Mouse (Mus musculus): ENCODE data around the gene Gm813. TPM values are rescaled to one million over a fixed set of nuclear protein-coding genes. Genes with fewer than 3 reads are reported as not detected.
"Not testable (repeated sequence)": the region's sequence is repeated elsewhere in the genome, so short reads cannot be mapped to it uniquely, and the experiment has no call there.

Gm813 gene
- not detected for total RNA-seq (2021)

GRCm38 (mm10) chr16:58616878-58617277 lies at the start of gene Gm813:
TSS of gene Gm813 (minus strand) at chr16:58616978.
- no peak for DNase-seq
- intact Hi-C loops (cut with DNase I) = no loop called here

GRCm38 (mm10) chr16:58665137-58665536 lies 48.4 kb upstream of the Gm813 start:
- not testable (repeated sequence) for DNase-seq
- intact Hi-C loops (cut with DNase I) = loop anchor here (10.0 kb wide), 1 partner anchor 1030 kb away; no protein-coding TSS in a partner anchor

- no peak for DNase-seq
- intact Hi-C loops (cut with DNase I) = loop anchor here (5.0 to 10.0 kb wide), 4 partner anchors 37 to 1029 kb away; no protein-coding TSS in a partner anchor
Observed at GRCm38 (mm10) chr16:58663816-58664215, 47.0 kb upstream of the Gm813 start.

- DNase-seq = no peak
- intact Hi-C loops (cut with DNase I) = loop anchor here (5.0 to 10.0 kb wide), 4 partner anchors 36 to 1028 kb away; no protein-coding TSS in a partner anchor
Observed at GRCm38 (mm10) chr16:58663021-58663420, 46.2 kb upstream of the Gm813 start.

- intact Hi-C loops (cut with DNase I) = loop anchor here (5.0 to 10.0 kb wide), 4 partner anchors 35 to 1028 kb away; no protein-coding TSS in a partner anchor
- DNase-seq = no peak
Observed at GRCm38 (mm10) chr16:58662287-58662791, 45.6 kb upstream of the Gm813 start.

GRCm38 (mm10) chr16:58661826-58662225 lies 45.0 kb upstream of the Gm813 start:
- intact Hi-C loops (cut with DNase I) = loop anchor here (5.0 to 10.0 kb wide), 4 partner anchors 35 to 1027 kb away; no protein-coding TSS in a partner anchor
- no peak for DNase-seq

- no peak for DNase-seq
- intact Hi-C loops (cut with DNase I) = no loop called here
Observed at GRCm38 (mm10) chr16:58658668-58659067, 41.9 kb upstream of the Gm813 start.

GRCm38 (mm10) chr16:58656526-58656925 lies 39.7 kb upstream of the Gm813 start:
- intact Hi-C loops (cut with DNase I) = no loop called here
- no peak for DNase-seq

GRCm38 (mm10) chr16:58655751-58656150 lies 39.0 kb upstream of the Gm813 start:
- intact Hi-C loops (cut with DNase I) = no loop called here
- DNase-seq = no peak

GRCm38 (mm10) chr16:58649979-58650378 lies 33.2 kb upstream of the Gm813 start:
- intact Hi-C loops (cut with DNase I) = no loop called here

GRCm38 (mm10) chr16:58638689-58639175 lies 22.0 kb upstream of the Gm813 start, which contains the start of gene E330017A01Rik:
TSS of gene E330017A01Rik (minus strand) at chr16:58638739.
- intact Hi-C loops (cut with DNase I) = no loop called here
- DNase-seq = no peak

More at GRCm38 (mm10) chr16:58649979-58650378, 33.2 kb upstream of the Gm813 start:
- no peak for DNase-seq

- intact Hi-C loops (cut with DNase I) = no loop called here
- no peak for DNase-seq
Observed at GRCm38 (mm10) chr16:58638016-58638415, 21.2 kb upstream of the Gm813 start.

- no peak for DNase-seq
- intact Hi-C loops (cut with DNase I) = no loop called here
Observed at GRCm38 (mm10) chr16:58637448-58637847, 20.7 kb upstream of the Gm813 start.

GRCm38 (mm10) chr16:58635866-58636265 lies 19.1 kb upstream of the Gm813 start:
- intact Hi-C loops (cut with DNase I) = no loop called here
- DNase-seq = no peak

- no peak for DNase-seq
- intact Hi-C loops (cut with DNase I) = loop anchor here (2.0 to 5.0 kb wide), 3 partner anchors 33 to 773 kb away; no protein-coding TSS in a partner anchor
Observed at GRCm38 (mm10) chr16:58629736-58630135, 13.0 kb upstream of the Gm813 start.

GRCm38 (mm10) chr16:58628968-58629367 lies 12.2 kb upstream of the Gm813 start:
- intact Hi-C loops (cut with DNase I) = loop anchor here (2.0 to 5.0 kb wide), 3 partner anchors 33 to 773 kb away; no protein-coding TSS in a partner anchor
- no peak for DNase-seq

- DNase-seq = no peak
- intact Hi-C loops (cut with DNase I) = loop anchor here (2.0 to 5.0 kb wide), 3 partner anchors 34 to 774 kb away; no protein-coding TSS in a partner anchor
Observed at GRCm38 (mm10) chr16:58628336-58628680, 11.5 kb upstream of the Gm813 start.

GRCm38 (mm10) chr16:58627597-58628335 lies 11.0 kb upstream of the Gm813 start:
- intact Hi-C loops (cut with DNase I) = loop anchor here (2.0 to 5.0 kb wide), 3 partner anchors 35 to 775 kb away; no protein-coding TSS in a partner anchor
- no peak for DNase-seq

- DNase-seq = peak; percentile 50 to 71
- intact Hi-C loops (cut with DNase I) = loop anchor here (1.0 to 5.0 kb wide), 3 partner anchors 102 to 325 kb away; partner anchors contain the start of gene St3gal6
Observed at GRCm38 (mm10) chr16:58623944-58624343, 7.2 kb upstream of the Gm813 start.

- intact Hi-C loops (cut with DNase I) = loop anchor here (5.0 kb wide), 1 partner anchor 101 kb away; the partner anchor contains the start of gene St3gal6
- DNase-seq = no peak
Observed at GRCm38 (mm10) chr16:58623114-58623513, 6.3 kb upstream of the Gm813 start.

- DNase-seq = no peak
- intact Hi-C loops (cut with DNase I) = loop anchor here (5.0 kb wide), 1 partner anchor 100 kb away; the partner anchor contains the start of gene St3gal6
Observed at GRCm38 (mm10) chr16:58622377-58622776, 5.6 kb upstream of the Gm813 start.
